Mouse (Mus musculus) lung, adult 2 months (tissue): ENCODE data around the gene Zfp428.

Source experiments
- CTCF ChIP-seq: fragments of 200-500 bp; IDR thresholded peaks from 2 replicates; pipeline ENCODE4 v1.5.1; 2011; ENCODE audit warnings: mild to moderate bottlenecking, low read length, control low read depth; ENCODE audit not compliant: insufficient read depth
- POLR2A ChIP-seq: fragments of 200-500 bp; IDR thresholded peaks from 2 replicates; pipeline ENCODE4 v1.6.1; 2011; ENCODE audit warnings: low read depth, mild to moderate bottlenecking, control low read depth, low read length, borderline replicate concordance; ENCODE audit errors: extremely low read depth

GRCm38 (mm10) chr7:24507726-24508114, 914 bp downstream of the Zfp428 start:
- TF ChIP-seq CTCF (no peak), POLR2A (no peak)
